Mouse (Mus musculus) fibroblast of lung, adult 2 months (primary cell): ENCODE results near the gene Snw1.

Experiments used
- DNase-seq: peaks from one replicate; pipeline ENCODE4 v3.0.0-alpha.2; 2011; ENCODE audit warnings: low read depth

Snw1 gene

DNA sequence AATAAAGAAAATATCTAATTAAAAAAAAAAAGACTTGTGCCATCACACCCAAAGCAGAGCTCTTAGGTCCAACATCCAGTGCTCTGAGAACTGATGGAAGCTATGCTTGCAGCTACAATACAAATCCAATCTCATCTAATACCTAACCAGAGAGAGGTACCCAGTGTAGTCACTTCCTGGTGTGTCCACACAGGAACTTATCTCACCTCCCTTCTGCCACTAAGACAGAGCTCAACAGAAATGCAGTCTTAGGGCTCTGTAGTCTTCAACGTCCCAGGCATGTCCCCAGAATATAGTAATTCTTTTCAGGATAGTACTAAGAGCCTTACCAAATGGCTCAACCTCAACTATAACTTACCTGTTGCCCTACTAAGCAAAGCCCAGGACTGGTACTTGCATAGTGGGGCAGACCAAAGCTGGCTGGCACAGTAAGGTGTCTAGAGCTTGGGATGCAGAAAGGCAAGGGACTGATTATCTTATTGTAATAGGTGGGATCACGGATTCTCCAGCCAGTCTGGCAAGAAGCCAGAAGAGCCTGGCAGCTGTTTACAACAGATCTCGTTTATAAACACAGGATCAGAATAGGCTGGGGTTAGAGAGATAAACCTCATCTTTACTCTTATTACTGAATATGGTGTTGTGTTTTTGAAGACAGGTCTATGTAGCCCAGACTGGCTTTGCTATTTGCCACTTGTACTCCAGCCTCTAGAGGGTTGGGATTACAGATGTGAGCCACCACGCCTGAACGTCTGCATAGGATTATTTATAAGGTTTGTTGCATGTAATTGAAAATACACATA is 50.2 kb downstream of the Snw1 start:
- DNase-seq, result no peak

DNA sequence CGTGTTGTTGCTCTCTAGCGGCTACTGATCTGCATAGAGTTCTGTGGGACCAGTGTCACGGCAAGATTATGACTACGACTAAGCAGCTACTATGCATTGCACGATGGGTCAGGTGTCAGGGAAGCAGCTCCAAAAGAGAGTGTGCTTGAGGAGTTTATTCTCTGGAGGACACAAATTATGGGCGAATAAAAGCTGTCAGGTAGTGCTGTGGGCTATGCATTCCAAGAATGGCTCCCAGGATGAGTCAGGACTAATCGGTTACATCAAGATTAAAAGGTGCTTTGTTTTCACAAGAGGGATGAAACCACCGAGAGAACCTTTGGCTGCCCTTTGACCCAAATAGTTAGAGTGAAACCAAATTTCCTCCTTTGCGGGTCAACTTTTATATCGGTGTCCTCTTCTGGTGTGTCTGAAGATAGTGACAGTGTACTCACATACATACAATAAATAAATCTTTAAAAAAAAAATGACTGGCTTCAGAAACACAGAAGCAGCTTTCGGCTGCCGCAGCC is 52.0 kb downstream of the Snw1 start:
- DNase-seq, result no peak

DNA sequence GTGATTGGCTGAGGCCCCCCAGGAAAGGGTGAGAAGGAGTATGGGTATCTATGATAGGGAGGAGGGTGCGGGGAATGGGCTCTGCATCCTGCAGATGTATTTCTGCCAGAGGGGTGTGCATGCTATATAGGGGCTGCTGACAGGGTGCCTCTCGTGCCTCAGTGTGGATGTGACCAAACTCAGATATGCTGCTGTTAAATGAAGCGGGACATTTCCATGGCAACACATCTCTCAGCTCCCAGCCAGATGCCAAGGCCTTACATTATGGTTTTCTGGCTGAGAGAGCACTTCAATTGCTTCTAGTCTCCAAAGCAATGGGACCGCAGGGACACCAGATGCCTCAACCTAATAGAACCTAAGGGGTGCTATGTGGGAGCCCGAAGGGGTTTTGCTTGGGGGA is 53.2 kb downstream of the Snw1 start:
- DNase-seq, result no peak

DNA sequence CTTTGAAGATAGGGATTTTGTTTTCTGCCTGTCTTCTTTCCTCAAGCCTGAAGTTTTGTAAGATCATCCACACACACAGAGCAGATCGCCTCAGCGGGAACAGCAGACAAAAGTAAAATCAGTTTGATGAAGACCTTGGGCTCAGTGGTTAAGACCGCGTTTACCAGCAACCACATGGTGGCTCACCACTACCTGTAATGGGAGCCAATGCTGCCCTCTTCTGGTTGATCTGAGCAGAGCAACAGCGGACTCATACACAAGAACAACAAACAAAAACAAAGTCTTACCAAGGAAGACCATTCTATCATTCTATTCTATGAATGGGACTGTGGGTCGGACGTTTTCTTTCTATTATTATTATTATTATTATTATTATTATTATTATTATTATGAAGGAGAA is 55.4 kb downstream of the Snw1 start:
- DNase-seq, result no peak

DNA sequence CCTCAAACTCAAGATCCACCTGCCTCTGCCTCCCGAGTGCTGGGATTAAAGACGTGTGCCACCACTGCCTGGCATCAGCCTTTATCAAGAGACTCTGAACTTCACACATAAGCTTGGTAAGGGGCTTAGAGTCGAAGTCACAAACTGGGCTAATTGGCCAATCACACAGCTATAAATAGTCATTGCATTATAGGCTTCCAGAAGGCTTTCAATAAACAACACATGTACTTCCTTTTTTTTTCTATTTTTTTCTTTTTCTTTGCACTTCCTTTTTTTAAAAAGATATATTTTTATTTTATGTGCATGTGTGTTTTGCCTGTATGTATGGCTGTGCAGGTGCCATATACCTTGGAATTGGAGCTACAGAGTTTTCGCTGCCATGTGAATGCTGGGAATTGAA is 56.7 kb downstream of the Snw1 start:
- DNase-seq, result no peak

DNA sequence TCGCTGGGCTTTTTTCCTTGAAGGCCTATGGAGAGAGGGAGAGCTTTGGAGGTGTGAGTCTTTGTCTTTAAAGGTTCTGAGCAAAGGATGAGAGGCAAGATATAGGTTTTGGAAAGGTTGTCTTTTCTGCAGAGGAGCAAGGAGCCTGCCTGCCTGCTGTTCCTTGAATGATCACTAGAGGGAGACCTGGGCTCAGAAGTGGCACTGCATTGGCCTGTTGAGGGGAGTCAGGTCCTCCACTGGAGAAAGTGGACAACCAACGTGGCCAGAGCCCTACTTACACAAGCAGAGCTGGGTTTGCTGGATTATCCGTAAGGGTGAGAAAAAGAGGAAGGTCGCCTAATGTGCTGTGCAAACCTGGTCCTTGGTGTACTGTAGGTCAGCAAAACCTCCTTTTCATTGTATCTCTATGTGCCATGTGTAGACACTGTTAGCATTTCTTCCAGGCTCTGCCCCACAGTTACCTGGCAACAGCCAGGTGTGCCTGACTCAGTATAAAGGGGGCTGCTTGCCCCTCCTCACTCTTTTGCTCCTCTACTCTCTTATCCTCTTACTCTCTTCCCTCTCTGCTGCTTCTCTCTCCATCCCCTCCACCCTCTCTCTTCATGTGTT is 58.8 kb downstream of the Snw1 start:
- no peak for DNase-seq

DNA sequence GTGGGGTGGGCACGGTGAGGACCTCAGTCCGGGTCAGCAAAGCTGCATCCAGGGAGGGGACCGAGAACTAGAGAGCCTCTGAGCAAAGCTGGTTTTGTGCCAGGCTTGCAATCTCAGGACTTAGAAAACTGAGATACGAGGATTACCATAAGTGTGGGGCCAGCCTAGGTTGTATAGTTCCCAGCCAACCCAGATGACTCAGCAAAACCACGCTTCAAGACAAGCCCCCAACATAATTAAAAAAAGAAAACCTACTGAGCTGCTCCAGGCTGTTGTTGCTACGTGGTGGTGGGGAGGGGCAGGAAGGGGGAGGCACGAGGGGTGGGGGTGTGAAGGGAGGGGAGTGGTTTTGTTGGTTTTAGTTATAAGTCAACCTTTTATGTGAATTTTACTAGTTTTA is 61.1 kb downstream of the Snw1 start:
- DNase-seq, result no peak

DNA sequence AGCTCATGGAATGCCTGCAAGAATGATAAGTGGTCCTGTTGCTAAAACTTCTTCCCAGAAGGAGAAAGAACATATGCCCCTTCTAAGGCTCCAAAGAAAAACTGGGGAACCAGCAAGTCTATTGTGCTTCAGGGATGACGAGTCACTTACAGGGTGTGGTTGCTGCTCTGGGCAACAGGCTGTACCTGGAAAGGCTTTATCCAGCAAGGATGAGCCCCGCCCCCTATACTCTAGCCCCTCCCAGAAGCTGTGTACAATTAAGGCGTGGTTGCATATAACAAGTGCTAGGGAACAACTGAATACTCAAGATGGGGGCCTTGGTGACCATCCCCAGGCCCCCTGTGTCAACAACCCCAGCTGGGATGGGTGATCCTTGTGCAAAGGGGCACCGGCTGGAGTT is 63.0 kb downstream of the Snw1 start:
- DNase-seq, result no peak

DNA sequence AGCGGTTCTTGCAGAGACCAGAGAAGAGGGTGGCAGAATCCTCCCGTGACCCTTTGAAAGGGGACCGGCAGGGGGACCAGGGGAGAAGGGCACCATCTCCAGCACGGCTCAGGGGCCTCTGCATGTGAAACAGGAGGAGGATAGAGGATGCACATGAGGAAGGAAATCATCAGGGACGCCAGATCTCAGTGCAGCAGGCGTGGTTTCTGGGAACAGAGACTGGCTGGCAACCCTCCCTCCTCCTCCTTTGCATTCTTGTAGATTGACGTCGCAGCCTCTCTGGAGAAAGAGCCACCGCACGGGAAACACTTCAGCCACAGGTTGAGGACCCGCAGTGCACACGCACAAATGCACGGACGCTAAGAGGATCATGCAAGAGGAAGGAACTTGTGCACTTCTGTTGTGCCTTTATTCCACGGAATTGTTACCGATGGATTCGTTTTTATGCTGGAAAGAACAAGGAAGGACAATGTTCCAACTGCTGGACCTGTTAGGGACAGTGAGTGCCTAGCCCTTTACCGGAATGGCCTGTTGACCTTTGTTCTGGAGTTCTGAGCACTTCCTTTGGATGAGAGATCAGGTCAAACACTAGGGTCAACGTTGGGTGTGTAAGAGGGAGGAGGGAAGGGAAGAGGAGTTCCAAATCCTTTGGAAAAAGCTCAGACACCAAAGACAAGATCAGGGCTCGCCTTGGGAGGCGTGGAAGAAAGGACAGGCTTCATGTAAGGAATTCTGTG is 64.0 kb downstream of the Snw1 start:
- DNase-seq, result no peak

DNA sequence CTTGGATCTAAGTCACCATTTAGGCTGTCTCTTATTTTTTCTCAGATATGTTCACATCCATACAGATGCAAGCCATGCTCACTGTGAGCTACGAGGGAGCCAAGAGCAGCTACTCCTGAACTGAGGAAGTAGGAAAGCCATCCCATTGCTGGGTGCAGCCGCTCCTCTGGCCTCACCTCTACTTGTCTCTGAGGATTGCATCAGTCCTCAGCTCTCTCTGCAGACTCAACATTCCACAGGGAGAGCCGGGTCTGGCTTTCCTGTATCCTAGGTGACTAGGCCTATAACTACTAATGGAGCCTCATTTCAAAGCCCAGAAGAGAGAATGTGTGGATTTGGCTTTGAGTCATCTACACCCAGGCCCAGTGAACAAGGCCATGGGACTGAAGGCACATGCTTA is 66.4 kb downstream of the Snw1 start:
- DNase-seq, result no peak

DNA sequence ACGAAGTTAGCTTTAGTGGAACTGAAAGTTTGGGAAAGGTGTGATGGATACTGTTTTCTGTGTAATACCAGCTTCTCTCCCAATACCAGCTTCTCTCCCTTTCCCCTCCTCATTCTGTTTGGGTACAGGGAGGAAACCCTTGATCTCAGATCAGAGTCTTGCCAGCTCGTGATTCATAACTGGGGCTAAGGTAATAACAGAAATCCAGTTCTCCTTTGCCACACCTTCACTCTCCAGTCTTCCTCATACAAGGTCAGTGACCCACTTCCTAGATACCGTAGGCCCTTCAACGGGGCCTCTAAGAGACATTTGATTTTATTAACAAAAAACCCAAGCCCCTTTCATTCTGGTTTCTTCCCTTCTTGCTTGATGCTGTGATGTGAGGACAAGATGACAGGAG is 66.9 kb downstream of the Snw1 start:
- no peak for DNase-seq

DNA sequence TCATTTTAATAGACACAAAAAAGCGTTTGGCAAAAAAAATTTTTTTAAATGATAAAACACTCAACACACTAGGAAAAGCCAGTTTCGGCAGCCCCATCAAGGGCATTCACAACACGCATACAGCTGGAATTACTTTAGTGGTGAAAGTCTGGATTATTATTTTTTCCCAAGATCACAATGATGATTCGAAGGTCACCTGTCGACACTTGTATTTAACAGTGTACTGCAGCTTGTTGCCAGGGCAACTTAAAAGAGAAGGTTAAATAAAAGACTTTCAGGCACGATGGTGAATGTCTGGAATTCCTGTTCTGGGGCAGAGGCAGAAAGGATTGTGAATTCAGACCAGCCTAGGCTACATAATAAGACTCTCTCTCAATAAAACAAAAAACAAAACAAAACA is 70.2 kb downstream of the Snw1 start:
- DNase-seq, result no peak

DNA sequence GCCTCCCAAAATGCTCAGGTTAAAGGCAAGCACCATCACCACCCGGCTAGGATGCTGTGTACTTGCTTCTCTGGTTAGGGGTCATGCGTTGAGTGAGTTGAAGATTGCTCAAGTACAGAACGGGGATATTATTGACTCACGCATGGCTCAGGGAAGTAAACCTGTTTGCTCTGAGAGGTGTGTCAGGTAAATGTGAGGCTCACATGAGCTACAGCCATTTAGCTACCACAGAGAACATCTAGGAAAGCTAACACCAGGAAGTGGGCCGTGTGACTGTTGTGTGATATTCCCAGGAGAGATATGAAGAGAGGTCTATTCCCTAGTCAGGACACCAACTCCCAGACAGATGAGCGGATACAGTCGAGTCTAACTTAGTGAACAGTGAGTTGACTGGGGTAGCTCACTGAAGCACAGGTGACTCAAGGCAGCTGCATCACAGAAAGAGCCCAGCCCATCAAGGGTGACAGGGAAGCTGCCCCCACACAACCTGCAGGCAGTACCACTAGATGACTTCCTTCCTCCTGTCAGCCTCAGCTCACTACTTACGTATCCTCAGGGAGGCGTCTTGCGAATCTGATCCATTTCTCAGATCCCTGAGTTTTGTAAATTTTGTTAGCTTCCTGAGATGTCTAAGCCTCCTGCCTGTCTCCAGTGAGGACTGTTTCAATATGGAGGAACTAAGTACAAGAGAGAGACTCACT is 72.8 kb downstream of the Snw1 start:
- DNase-seq, result no peak
